Mouse (Mus musculus) kidney, embryonic 16.5 days (tissue): ENCODE measurements around the gene Clcn5. TPM values are rescaled to one million over a fixed set of nuclear protein-coding genes. Genes with fewer than 3 reads are reported as not detected.
A peak's percentile ranks its signal among the peaks of the same experiment; 100 is the strongest.

Experiments
- ATAC-seq: fragments of 200-750 bp; cut with Nextera tagmentation; 2 replicates; pipeline ENCODE4 v1.8.0; 2017; ENCODE audit warnings: moderate TSS enrichment; ENCODE audit not compliant: low FRiP score, low TSS enrichment
- H3K27ac ChIP-seq: fragments of 300-500 bp; sonication (generic); 2 replicates; pipeline ENCODE4 v1.5.1; 2014; ENCODE audit warnings: low read length
- H3K27me3 ChIP-seq: fragments of 300-500 bp; sonication (generic); 2 replicates; pipeline ENCODE4 v1.6.1; 2014; ENCODE audit warnings: low read length, control low read depth, mixed read lengths; ENCODE audit not compliant: insufficient read depth
- H3K36me3 ChIP-seq: fragments of 300-500 bp; sonication (generic); 2 replicates; pipeline ENCODE4 v1.6.1; 2014; ENCODE audit warnings: low read length, control low read depth, mixed read lengths; ENCODE audit not compliant: insufficient read depth
- H3K4me1 ChIP-seq: fragments of 300-500 bp; sonication (generic); 2 replicates; pipeline ENCODE4 v1.6.1; 2014; ENCODE audit warnings: low read length, control low read depth, mixed read lengths; ENCODE audit not compliant: insufficient read depth
- H3K4me2 ChIP-seq: fragments of 300-500 bp; sonication (generic); replicated peaks from 2 replicates; pipeline ENCODE4 v1.6.1; 2014; ENCODE audit warnings: low read depth, low read length
- H3K4me3 ChIP-seq: fragments of 300-500 bp; sonication (generic); 2 replicates; pipeline ENCODE4 v1.5.1; 2014; ENCODE audit warnings: mild to moderate bottlenecking, low read length
- H3K9ac ChIP-seq: fragments of 300-500 bp; sonication (generic); replicated peaks from 2 replicates; pipeline ENCODE4 v1.6.1; 2014; ENCODE audit warnings: low read length
- H3K9me3 ChIP-seq: fragments of 300-500 bp; sonication (generic); 2 replicates; pipeline ENCODE4 v1.6.1; 2016; ENCODE audit warnings: low read length, control low read depth
- WGBS: fragments of 180-500 bp; shearing (Covaris S2); extraction: QIAGEN DNeasy Blood & Tissue Kit; methylation state at CpG from one replicate; pipeline ENCODE4 v1.1.7; 2014; 5-methylcytosine and 5-hydroxymethylcytosine counted together
- microRNA counts: library from miRNA; unstranded; fragments of <30 nt; microRNA quantifications from one replicate; lab custom pipeline; 2016
- microRNA-seq: library from miRNA; unstranded; fragments of <30 nt; microRNA quantifications from one replicate; pipeline ENCODE4, GENCODE M21; 2016
- polyA plus RNA-seq: library from polyadenylated mRNA; unstranded; fragments of >200 nt; fragmentation: Nextera tagmentation; extraction: Ambion mirVana; gene quantifications from 2 replicates; pipeline ENCODE4 v1.2.1, GENCODE M21; 2015

The Clcn5 gene
- polyA plus RNA-seq, 1 experiment from 2014 or later: 15.2 TPM

- no peaks in the 10 kb centered on the region for H3K36me3 ChIP-seq
- 65% methylated on average over 4 of the region's 4 CpGs for whole genome bisulfite sequencing
- H3K27ac ChIP-seq: no peak overlapping the region
- H3K4me1 ChIP-seq: no peaks in the 10 kb centered on the region
- no peak overlapping the region for H3K4me2 ChIP-seq
- H3K27me3 ChIP-seq: no peaks in the 10 kb centered on the region
- H3K9me3 ChIP-seq: no peaks in the 10 kb centered on the region
- ATAC-seq: no peak
- no peak overlapping the region for H3K9ac ChIP-seq
- H3K4me3 ChIP-seq: no peak overlapping the region
Observed at GRCm38 (mm10) chrX:7150129-7150528, 169.0 kb downstream of the Clcn5 start.

- Histone ChIP-seq H3K4me2 (no peak overlapping the region), H3K4me3 (no peak overlapping the region), H3K36me3 (no peaks in the 10 kb centered on the region), H3K27me3 (no peaks in the 10 kb centered on the region), H3K27ac (no peak overlapping the region), H3K9me3 (no peaks in the 10 kb centered on the region), H3K4me1 (no peaks in the 10 kb centered on the region), H3K9ac (no peak overlapping the region)
- WGBS: 51% methylated on average over 7 of the region's 7 CpGs
- no peak for ATAC-seq
Observed at GRCm38 (mm10) chrX:7146156-7146555, 173.0 kb downstream of the Clcn5 start.

- Histone ChIP-seq H3K4me1 (no peaks in the 10 kb centered on the region), H3K27ac (no peak overlapping the region), H3K9me3 (no peaks in the 10 kb centered on the region), H3K27me3 (no peaks in the 10 kb centered on the region), H3K4me3 (no peak overlapping the region), H3K4me2 (no peak overlapping the region), H3K9ac (no peak overlapping the region), H3K36me3 (no peaks in the 10 kb centered on the region)
- 55% methylated on average over 4 of the region's 4 CpGs for WGBS
- ATAC-seq: no peak
Observed at GRCm38 (mm10) chrX:7121618-7122280, 197.4 kb downstream of the Clcn5 start.

- no peak overlapping the region for H3K4me3 ChIP-seq
- no peaks in the 10 kb centered on the region for H3K36me3 ChIP-seq
- H3K9me3 ChIP-seq: no peaks in the 10 kb centered on the region
- 84% methylated on average over 3 of the region's 3 CpGs for WGBS
- no peak for ATAC-seq
- no peaks in the 10 kb centered on the region for H3K27me3 ChIP-seq
- no peak overlapping the region for H3K4me2 ChIP-seq
- no peaks in the 10 kb centered on the region for H3K4me1 ChIP-seq
- no peak overlapping the region for H3K9ac ChIP-seq
- no peak overlapping the region for H3K27ac ChIP-seq
Observed at GRCm38 (mm10) chrX:7114885-7115284, 204.3 kb downstream of the Clcn5 start.

MicroRNAs encoded within 50 kb of the gene (microRNA counts, 519-probe panel; counts per million panel counts)
- microRNA mmu-miR-188-3p (lab: Ali Mortazavi, UCI) (3,537 counts per million, percentile 81 among the panel's probes with 10 or more counts), microRNA mmu-miR-188-5p (lab: Ali Mortazavi, UCI) (104 counts per million, percentile 35 among the panel's probes with 10 or more counts), microRNA mmu-miR-362-3p (lab: Ali Mortazavi, UCI) (2,996 counts per million, percentile 71 among the panel's probes with 10 or more counts), microRNA mmu-miR-362-5p (lab: Ali Mortazavi, UCI) (2,573 counts per million, percentile 63 among the panel's probes with 10 or more counts), microRNA mmu-miR-500 (lab: Ali Mortazavi, UCI) (104 counts per million, percentile 35 among the panel's probes with 10 or more counts), microRNA mmu-miR-501-3p (lab: Ali Mortazavi, UCI) (1,928 counts per million, percentile 50 among the panel's probes with 10 or more counts), microRNA mmu-miR-501-5p (lab: Ali Mortazavi, UCI) (2,106 counts per million, percentile 54 among the panel's probes with 10 or more counts), microRNA mmu-miR-532-3p (lab: Ali Mortazavi, UCI) (2,610 counts per million, percentile 64 among the panel's probes with 10 or more counts), microRNA mmu-miR-532-5p (lab: Ali Mortazavi, UCI) (3,478 counts per million, percentile 80 among the panel's probes with 10 or more counts)

Small RNA genes within 50 kb of the gene (microRNA-seq; reads per million reads assigned to microRNA genes)
- gene Mir188 (730 reads per million, percentile 76 among the genes with 10 or more reads in this experiment), gene Mir362 (77.5 reads per million, percentile 53 among the genes with 10 or more reads in this experiment), gene Mir500 (120 reads per million, percentile 57 among the genes with 10 or more reads in this experiment), gene Mir501 (382 reads per million, percentile 72 among the genes with 10 or more reads in this experiment), gene Mir532 (1,132 reads per million, percentile 80 among the genes with 10 or more reads in this experiment)

Other genes starting within 250 kb of the Clcn5 start
- gene Usp27x, start 56.5 kb upstream of the Clcn5 start, polyA plus RNA-seq: 0.61 and 0.62 TPM in 2 replicates